8 mouse cellular contexts compared by ENCODE assay signal in the genomic region with DNA sequence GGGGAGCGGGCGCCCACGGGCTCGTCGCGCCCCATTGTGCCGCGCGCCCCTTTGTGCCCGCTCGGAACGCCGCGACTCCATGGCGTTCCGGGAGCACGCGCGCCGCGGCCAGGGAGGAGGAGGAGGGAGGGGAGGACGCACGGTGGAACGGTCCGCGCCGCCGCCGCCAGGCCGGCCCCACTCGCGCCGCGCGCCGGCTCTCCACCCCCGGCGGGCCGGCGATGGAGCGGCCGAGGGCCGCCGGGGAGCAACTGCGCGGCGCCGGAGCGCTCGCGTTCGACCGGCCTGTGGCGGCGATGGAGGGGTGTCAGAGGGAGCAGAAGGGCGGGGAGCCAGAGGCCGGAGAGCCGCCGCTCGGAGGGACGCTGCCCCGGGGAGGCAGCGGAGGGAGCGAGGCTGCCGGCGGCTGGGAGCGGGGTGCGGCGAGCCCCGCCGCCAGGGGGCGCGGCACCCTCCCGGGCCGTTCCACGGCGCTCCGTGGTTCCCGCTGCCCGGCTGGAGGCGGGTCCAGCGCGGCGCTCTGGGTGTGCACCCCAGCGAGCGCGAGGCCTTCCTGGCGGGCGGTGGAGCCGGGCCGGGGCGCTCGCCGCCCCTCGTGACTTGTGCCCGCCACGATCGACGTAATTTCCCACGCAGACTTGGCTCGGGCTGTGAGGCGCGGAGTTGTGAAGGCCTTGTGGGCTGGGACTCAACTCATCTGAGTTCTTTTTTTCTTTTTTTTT. TPM values are rescaled to one million over a fixed set of nuclear protein-coding genes. Genes with fewer than 3 reads are reported as not detected.
DNase-seq lines count a peak whose midpoint lies in the region; ATAC-seq and TF ChIP-seq lines count a peak whose summit lies in the region.

No protein-coding gene starts in this region.

- no peak for TF ChIP-seq POLR2A in cortical plate, adult 2 months (IDR thresholded peaks at IDR 0.05; ENCODE audit: extremely low read depth, insufficient read depth, low read length)

- H3K4me1 ChIP-seq in cortical plate, adult 2 months (ENCODE audit: control insufficient read depth, insufficient read depth, low read length) = peaks cover 4% of the 10 kb centered on the region; the same call in 1 of the 2 replicates

- peak; percentile 81 for ATAC-seq in inflammation-experienced regulatory T-cells, adult 6 months

- intact Hi-C loops in left cerebral cortex, postnatal 25 days (cut with DNase I) = loop anchor here (1.0 to 2.0 kb wide), 2 partner anchors 62 to 305 kb away; a partner anchor contains a TSS

- TF ChIP-seq CTCF in cortical plate, adult 2 months (IDR thresholded peaks at IDR 0.05; ENCODE audit: extremely low read depth, insufficient read depth, low read length) = no peak

- H3K4me3 ChIP-seq in cortical plate, adult 2 months (ENCODE audit: insufficient read depth, low read length) = peak overlapping the region; percentile 53

- DNase-seq in adrenal gland, adult (ENCODE audit: inconsistent age in 2 of 2, low spot score in 1 of 2) = peak; percentile 93 to 96
- peak; percentile 91 for DNase-seq in gastrocnemius, postnatal 10 days
- DNase-seq in left cerebral cortex, postnatal 25 days (ENCODE audit: low spot score in 2 of 2) = peak; percentile 72 to 84
- DNase-seq in mesoderm, embryonic 11.5 days (ENCODE audit: low read depth, low spot score) = peak; percentile 89
- peak; percentile 89 for DNase-seq in right cerebral cortex, postnatal 25 days
- DNase-seq in urinary bladder, postnatal 4 days (ENCODE audit: low spot score in 2 of 2) = peak; percentile 84 to 85

- peak overlapping the region; percentile 70 for H3K27ac ChIP-seq in cortical plate, adult 2 months (ENCODE audit: insufficient read depth, low read length)

RNA-seq across cellular contexts. Expression of a gene that starts 1.0 kb away (rescaled TPM):
- polyA plus RNA-seq in cortical plate, adult 2 months (2012; rRNA removed) = 4.3 and 5.1 TPM in 2 replicates
- total RNA-seq in gastrocnemius, postnatal 10 days (2021) = 1 to 10 TPM; 4.6 to 6.5 TPM
- polyA plus RNA-seq in inflammation-experienced regulatory T-cells, adult 6 months (2017; shearing (Covaris generic)) = 1 to 10 TPM in 1 of 3 experiments, under 1 TPM in 2; 0.85 to 1.2 (median 0.87) TPM
- 1 to 10 TPM; 4.3 to 5.9 TPM for total RNA-seq in left cerebral cortex, postnatal 25 days (2021)

RNA-seq across cellular contexts. Expression of a gene that starts 44.3 kb away (rescaled TPM):
- polyA plus RNA-seq in cortical plate, adult 2 months (2012; rRNA removed) = 24.8 and 26.6 TPM in 2 replicates
- total RNA-seq in gastrocnemius, postnatal 10 days (2021) = 1 to 10 TPM; 4.7 to 5.2 TPM
- 10 to 100 TPM; 19.9 to 45.5 (median 35.2) TPM for polyA plus RNA-seq in inflammation-experienced regulatory T-cells, adult 6 months (2017; shearing (Covaris generic))
- total RNA-seq in left cerebral cortex, postnatal 25 days (2021) = 10 to 100 TPM in 1 of 2 experiments, not detected in 1; 11.6 TPM

Comparison
In these comparisons a context has a peak if more than half of its experiments do, and no peak if none do; other contexts are left out.
1. Peak in every context shown above with its lines: DNase-seq, ATAC-seq, H3K4me3 ChIP-seq and H3K27ac ChIP-seq.